Mouse (Mus musculus) left cerebral cortex, postnatal 4 days (tissue): ENCODE measurements around the gene Draxin. TPM values are rescaled to one million over a fixed set of nuclear protein-coding genes. Genes with fewer than 3 reads are reported as not detected.
"Not testable (repeated sequence)": the region's sequence is repeated elsewhere in the genome, so short reads cannot be mapped to it uniquely, and the experiment has no call there.

ENCODE experiments used
- DNase-seq: peaks from one replicate; pipeline ENCODE4 v3.0.0-alpha.2; 2022
- intact Hi-C: fragments of 180-260 bp; cut with DNase I; formaldehyde crosslinking; loops from one replicate; pipeline ENCODE4 v1.15.1; 2025
- microRNA-seq: library from miRNA; unstranded; fragments of <30 nt; microRNA quantifications from one replicate; pipeline ENCODE4 v1.2.0, GENCODE M21; 2022
- total RNA-seq, 2 experiments: library from RNA; stranded (reverse); gene quantifications; 2 replicates each; pipeline ENCODE4 v1.2.3; 2021

The Draxin gene
- total RNA-seq, 2 experiments from 2014 or later: 41.9 to 46.4 TPM

- intact Hi-C loops: no loop called here
- DNase-seq: no peak
Observed at GRCm38 (mm10) chr4:148061086-148061480, 69.4 kb downstream of the Draxin start.

GRCm38 (mm10) chr4:148060120-148061085 is 70.1 kb downstream of the Draxin start:
- intact Hi-C loops: no loop called here

DNA sequence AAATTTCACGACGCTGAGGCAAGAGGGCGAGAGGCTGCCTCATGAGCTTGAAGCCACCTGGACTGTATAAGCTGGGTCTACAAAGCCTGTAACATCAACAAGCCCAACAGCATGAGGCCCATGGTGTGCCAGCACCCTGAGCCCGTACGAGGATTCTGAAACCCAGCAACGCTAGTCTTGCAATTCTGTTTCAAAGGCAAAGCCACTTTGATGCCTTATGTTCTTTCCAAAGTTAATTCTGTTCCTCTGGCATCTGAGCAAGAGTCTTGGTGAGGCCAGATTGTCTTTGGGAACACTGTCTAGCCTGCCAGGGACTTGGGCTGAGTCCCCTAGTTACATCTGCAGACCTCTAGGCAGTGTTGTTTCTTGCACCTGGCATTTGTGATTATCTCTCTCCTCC is 71.5 kb downstream of the Draxin start:
- intact Hi-C loops: no loop called here
- DNase-seq: no peak

More at GRCm38 (mm10) chr4:148060120-148061085, 70.1 kb downstream of the Draxin start:
- no peak for DNase-seq

DNA sequence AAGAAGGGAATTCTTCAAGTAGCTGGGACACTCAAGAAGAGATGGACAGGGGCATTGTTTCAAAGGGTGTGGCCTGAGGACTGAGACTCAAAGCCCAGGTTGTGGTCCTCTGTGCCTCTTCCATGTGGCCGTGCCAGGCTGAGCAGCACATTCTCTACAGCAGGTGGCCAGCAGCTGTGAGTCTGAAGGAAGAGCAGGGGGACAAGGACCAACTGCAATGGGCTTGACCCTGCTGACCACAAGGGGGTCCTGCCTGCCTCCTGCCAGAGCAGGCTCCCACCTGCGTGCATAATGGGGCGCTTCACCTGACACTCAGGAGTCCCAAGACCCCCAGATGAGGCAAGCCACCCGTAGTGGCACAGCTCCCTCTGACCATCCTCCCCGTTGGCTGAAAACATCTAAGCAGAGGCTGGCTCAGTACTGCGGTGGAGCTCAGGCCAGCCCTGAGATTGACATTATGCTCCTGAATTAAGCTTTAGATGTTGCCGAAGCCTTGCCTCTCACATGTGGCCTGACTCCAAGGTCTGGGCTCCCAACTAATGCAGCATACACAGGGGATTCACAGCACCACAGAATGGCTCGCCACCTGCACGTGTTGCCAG is 72.2 kb downstream of the Draxin start:
- intact Hi-C loops: no loop called here
- no peak for DNase-seq

DNA sequence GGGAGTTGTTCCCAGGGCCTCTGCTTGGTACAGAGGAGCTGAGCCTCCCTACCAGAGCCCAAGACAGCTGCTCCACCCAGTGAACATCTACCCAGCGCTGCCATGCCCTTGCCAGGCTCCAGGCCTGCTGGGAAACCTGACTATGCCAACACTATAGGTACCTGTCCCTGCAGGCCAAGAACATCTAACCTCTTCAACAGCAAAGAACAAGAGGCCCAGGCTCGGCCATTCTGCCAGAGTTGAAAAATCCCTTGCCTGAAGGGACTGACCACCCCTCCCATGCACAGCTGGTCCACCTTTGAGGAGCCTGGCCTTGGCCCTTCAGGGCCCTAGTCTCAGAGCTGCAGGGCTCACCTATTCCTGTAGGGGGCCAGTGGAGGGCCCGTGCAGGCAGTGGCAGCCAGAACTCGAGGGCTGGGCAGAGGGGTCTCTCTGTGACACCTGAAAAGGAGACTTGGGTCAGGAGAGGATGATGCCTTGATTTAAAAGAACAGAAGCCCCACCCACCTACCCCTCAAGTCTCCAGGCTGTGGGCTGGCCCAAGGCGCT is 72.8 kb downstream of the Draxin start:
- intact Hi-C loops: no loop called here
- no peak for DNase-seq

DNA sequence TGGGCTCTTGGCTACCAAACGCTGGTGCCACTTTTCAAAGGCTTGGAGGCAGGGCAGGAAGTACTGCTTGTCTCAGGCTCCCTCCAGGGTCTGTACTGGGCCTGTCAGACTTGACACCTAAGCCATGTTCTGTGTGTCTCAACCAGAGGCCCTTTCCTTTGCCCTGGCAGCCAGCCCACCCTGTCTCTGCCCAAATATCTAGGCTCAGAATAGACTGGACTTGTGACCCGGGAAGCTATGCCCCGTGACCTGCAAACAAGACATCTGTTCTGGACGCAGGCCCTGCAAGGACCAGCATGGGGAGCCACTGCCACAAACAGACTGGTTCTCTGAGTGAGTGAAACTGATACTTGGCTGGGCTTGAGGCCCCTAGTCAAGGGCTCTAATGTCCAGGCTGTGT is 73.7 kb downstream of the Draxin start:
- intact Hi-C loops: no loop called here

GRCm38 (mm10) chr4:148056246-148056645 is 74.3 kb downstream of the Draxin start:
- no peak for DNase-seq
- intact Hi-C loops: no loop called here

More for the DNA sequence above, 73.7 kb downstream of the Draxin start:
- no peak for DNase-seq

- intact Hi-C loops: no loop called here
- no peak for DNase-seq
Observed at GRCm38 (mm10) chr4:148054961-148055695, 75.4 kb downstream of the Draxin start.

- peak; percentile 36 for DNase-seq
- intact Hi-C loops: no loop called here
Observed at GRCm38 (mm10) chr4:148053417-148053920, 77.0 kb downstream of the Draxin start.

DNA sequence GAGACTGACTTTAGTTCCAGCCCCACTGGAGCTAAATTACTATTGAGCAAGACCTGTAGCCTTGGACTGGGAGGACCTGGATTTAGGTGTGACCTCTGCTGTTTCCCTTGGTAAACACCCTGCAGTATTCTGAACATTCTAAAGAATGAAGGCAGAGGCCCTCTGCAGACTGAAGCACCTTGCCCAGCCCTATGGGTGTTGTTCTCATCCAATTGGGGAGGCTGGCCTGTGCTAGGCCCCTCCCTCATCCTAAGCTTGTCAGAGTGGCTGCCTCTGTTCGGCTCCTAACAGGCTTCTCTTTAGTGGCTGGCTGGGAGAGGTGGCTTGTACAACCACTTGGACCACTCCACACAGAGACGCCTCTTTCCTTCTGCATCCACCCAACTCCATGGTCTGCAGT is 77.5 kb downstream of the Draxin start:
- DNase-seq: no peak
- intact Hi-C loops: no loop called here

DNA sequence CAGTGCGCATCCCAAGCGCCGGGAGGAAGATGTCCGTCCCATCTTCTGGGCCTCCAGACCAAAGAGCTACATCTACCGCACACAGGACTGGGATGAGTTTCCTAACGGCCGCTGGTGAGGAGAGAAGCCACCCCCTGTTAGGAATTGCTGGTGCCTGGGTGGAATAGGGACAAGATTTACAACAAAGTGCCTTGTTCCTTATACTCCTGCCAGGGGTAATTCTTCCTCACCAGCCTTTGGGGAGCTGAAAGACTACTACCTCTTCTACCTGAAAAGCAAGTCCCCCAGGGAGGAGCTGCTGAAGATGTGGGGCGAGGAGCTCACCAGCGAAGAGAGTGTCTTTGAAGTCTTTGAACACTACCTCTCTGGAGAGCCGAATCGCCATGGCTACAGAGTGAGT is 78.6 kb downstream of the Draxin start:
- DNase-seq: no peak
- intact Hi-C loops: no loop called here

GRCm38 (mm10) chr4:148051046-148051776 is 79.3 kb downstream of the Draxin start:
- intact Hi-C loops: no loop called here
- no peak for DNase-seq

GRCm38 (mm10) chr4:148050396-148050914 is 80.0 kb downstream of the Draxin start:
- intact Hi-C loops, DNase-seq: not testable (repeated sequence)

Small RNA genes lying within 50 kb of the gene (microRNA-seq; reads per million reads assigned to microRNA genes)
- not detected for gene Mir7022

Other genes starting within 250 kb of the Draxin start
- gene Mfn2, start 226.0 kb downstream of the Draxin start, total RNA-seq: 100 to 1,000 TPM; 134 to 155 TPM
- 10 to 100 TPM; 15.2 to 16.0 TPM for gene Plod1, start 193.9 kb downstream of the Draxin start, total RNA-seq
- 10 to 100 TPM; 31.0 to 31.7 TPM for gene 2510039O18Rik, start 189.8 kb downstream of the Draxin start, total RNA-seq
- not detected for gene Nppb, start 144.9 kb downstream of the Draxin start, total RNA-seq
- gene Nppa, start 130.0 kb downstream of the Draxin start, total RNA-seq: under 1 TPM; 0.42 to 0.62 TPM
- gene Clcn6, start 91.9 kb downstream of the Draxin start, total RNA-seq: 10 to 100 TPM; 86.1 to 86.6 TPM
- 10 to 100 TPM; 17.5 to 18.4 TPM for gene Mthfr, start 91.6 kb downstream of the Draxin start, total RNA-seq
- 1 to 10 TPM; 4.2 to 4.6 TPM for gene Agtrap, start 42.7 kb downstream of the Draxin start, total RNA-seq
- gene Mad2l2, start 314 bp downstream of the Draxin start, total RNA-seq: 10 to 100 TPM; 53.0 to 55.4 TPM
- gene Fbxo6, start 21.4 kb upstream of the Draxin start, total RNA-seq: 10 to 100 TPM; 21.2 to 21.8 TPM
- gene Fbxo44, start 29.8 kb upstream of the Draxin start, total RNA-seq: 10 to 100 TPM; 56.2 to 66.9 TPM
- gene Fbxo2, start 29.9 kb upstream of the Draxin start, total RNA-seq: 10 to 100 TPM; 10.7 to 13.4 TPM
- 10 to 100 TPM; 12.9 to 18.3 TPM for gene Disp3, start 157.3 kb upstream of the Draxin start, total RNA-seq